Mouse (Mus musculus): ENCODE data around the gene Tut1.
"Not testable (repeated sequence)": the region's sequence is repeated elsewhere in the genome, so short reads cannot be mapped to it uniquely, and the experiment has no call there.

Tut1 gene

GRCm38 (mm10) chr19:8942276-8942964, 11.2 kb upstream of the Tut1 start:
- peak; percentile 75 for DNase-seq (ENCODE audit: inconsistent ontology term)

GRCm38 (mm10) chr19:8943047-8943446, 10.6 kb upstream of the Tut1 start:
- no peak for DNase-seq (ENCODE audit: inconsistent ontology term)

GRCm38 (mm10) chr19:8944062-8944461, 9.6 kb upstream of the Tut1 start:
- DNase-seq (ENCODE audit: inconsistent ontology term), result no peak

GRCm38 (mm10) chr19:8944750-8945149, 8.9 kb upstream of the Tut1 start:
- DNase-seq (ENCODE audit: inconsistent ontology term), result peak; percentile 84

GRCm38 (mm10) chr19:8945251-8945650, 8.4 kb upstream of the Tut1 start:
- DNase-seq (ENCODE audit: inconsistent ontology term), result no peak

GRCm38 (mm10) chr19:8946929-8947328, 6.7 kb upstream of the Tut1 start:
- no peak for DNase-seq (ENCODE audit: inconsistent ontology term)

- no peak for DNase-seq (ENCODE audit: inconsistent ontology term)
Observed at GRCm38 (mm10) chr19:8950190-8950589, 3.5 kb upstream of the Tut1 start.

GRCm38 (mm10) chr19:8952241-8952640, 1.4 kb upstream of the Tut1 start:
- DNase-seq (ENCODE audit: inconsistent ontology term), result no peak

GRCm38 (mm10) chr19:8954171-8954570, 524 bp downstream of the Tut1 start:
- DNase-seq (ENCODE audit: inconsistent ontology term), result peak; percentile 19

GRCm38 (mm10) chr19:8962256-8962655, 8.6 kb downstream of the Tut1 start:
- DNase-seq (ENCODE audit: inconsistent ontology term), result no peak

GRCm38 (mm10) chr19:8965075-8965474, 11.4 kb downstream of the Tut1 start:
- no peak for DNase-seq (ENCODE audit: inconsistent ontology term)

- DNase-seq (ENCODE audit: inconsistent ontology term), result peak; percentile 25
Observed at GRCm38 (mm10) chr19:8965771-8966170, 12.1 kb downstream of the Tut1 start.

GRCm38 (mm10) chr19:8966198-8966589, 12.5 kb downstream of the Tut1 start:
- no peak for DNase-seq (ENCODE audit: inconsistent ontology term)

- peak; percentile 100 for DNase-seq (ENCODE audit: inconsistent ontology term)
Observed at GRCm38 (mm10) chr19:8966590-8967372, 13.1 kb downstream of the Tut1 start, which contains the start of gene Eef1g. Gene Eef1g (plus strand): TSS chr19:8967041.

- DNase-seq (ENCODE audit: inconsistent ontology term), result no peak
Observed at GRCm38 (mm10) chr19:8967373-8967743, 13.7 kb downstream of the Tut1 start.

GRCm38 (mm10) chr19:8967893-8968292, 14.2 kb downstream of the Tut1 start:
- DNase-seq (ENCODE audit: inconsistent ontology term), result no peak

GRCm38 (mm10) chr19:8972491-8972890, 18.8 kb downstream of the Tut1 start:
- DNase-seq (ENCODE audit: inconsistent ontology term), result not testable (repeated sequence)

- no peak for DNase-seq (ENCODE audit: inconsistent ontology term)
Observed at GRCm38 (mm10) chr19:8974638-8975037, 21.0 kb downstream of the Tut1 start.

- DNase-seq (ENCODE audit: inconsistent ontology term), result no peak
Observed at GRCm38 (mm10) chr19:8975491-8975890, 21.8 kb downstream of the Tut1 start.

GRCm38 (mm10) chr19:8976535-8976934, 22.9 kb downstream of the Tut1 start:
- peak; percentile 82 for DNase-seq (ENCODE audit: inconsistent ontology term)

GRCm38 (mm10) chr19:8980771-8981170, 27.1 kb downstream of the Tut1 start:
- peak; percentile 72 for DNase-seq (ENCODE audit: inconsistent ontology term)

GRCm38 (mm10) chr19:8981450-8982168, 28.0 kb downstream of the Tut1 start:
- DNase-seq (ENCODE audit: inconsistent ontology term), result no peak

Measured in Muller cell, postnatal 12 days (primary cell).